Mouse (Mus musculus): Measurements from ENCODE around the gene Nfyb. TPM values are rescaled to one million over a fixed set of nuclear protein-coding genes. Genes with fewer than 3 reads are reported as not detected.
A peak's percentile ranks its signal among the peaks of the same experiment; 100 is the strongest.

Gene Nfyb
- total and polyA plus RNA-seq, 3 experiments: 26.1 to 87.4 (median 70.4) TPM

DNA sequence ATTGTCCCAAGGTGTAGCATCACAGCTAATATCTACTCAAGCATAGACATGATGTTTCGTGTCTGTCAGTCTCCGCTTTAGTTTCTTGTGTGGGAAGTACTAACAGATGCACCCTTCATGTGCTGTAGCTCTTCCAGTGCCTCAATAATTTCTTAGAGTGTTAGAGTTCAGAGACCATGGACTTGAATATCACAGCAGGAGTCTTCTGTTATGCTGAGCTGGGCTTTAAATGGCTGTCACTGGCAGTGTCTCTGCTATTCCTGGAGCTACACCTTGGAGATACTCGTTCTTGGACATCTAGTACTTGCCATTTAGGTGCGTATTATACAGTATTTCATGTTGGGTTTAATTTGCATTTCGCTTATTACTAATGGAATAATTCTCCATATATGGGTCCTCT, 18.6 kb downstream of the Nfyb start:
- no peak for TF ChIP-seq TAL1 (conservative IDR thresholded peaks at IDR 0.05; ENCODE audit: low read depth, low read length)
- no peak for TF ChIP-seq GATA2 (IDR thresholded peaks at IDR 0.05; ENCODE audit: borderline replicate concordance, low read depth, low read length)
- TF ChIP-seq POLR2AphosphoS5 (IDR thresholded peaks at IDR 0.05; ENCODE audit: insufficient replicate concordance, low read depth, low read length): no peak
- TF ChIP-seq GATA1 (IDR thresholded peaks at IDR 0.05; ENCODE audit: borderline replicate concordance, low read length): no peak
- no peak for TF ChIP-seq CTCF (IDR thresholded peaks at IDR 0.05; ENCODE audit: low read depth, low read length)
- H3K27me3 ChIP-seq (ENCODE audit: insufficient read depth, low read length): no peaks in the 10 kb centered on the region
- no peak for ATAC-seq (ENCODE audit: extremely low read depth, insufficient number of reproducible peaks, low FRiP score, poor library complexity, severe bottlenecking)
- H3K9me3 ChIP-seq (replicated peaks): no peaks in the 10 kb centered on the region
- H3K36me3 ChIP-seq (replicated peaks): peaks cover 90% of the 10 kb centered on the region
- no peak for DNase-seq (ENCODE audit: low spot score)
- H3K4me3 ChIP-seq (ENCODE audit: low read depth, low read length): no peak overlapping the region
- H3K4me1 ChIP-seq (ENCODE audit: insufficient read depth, low read depth, low read length): peaks cover 19% of the 10 kb centered on the region

DNA sequence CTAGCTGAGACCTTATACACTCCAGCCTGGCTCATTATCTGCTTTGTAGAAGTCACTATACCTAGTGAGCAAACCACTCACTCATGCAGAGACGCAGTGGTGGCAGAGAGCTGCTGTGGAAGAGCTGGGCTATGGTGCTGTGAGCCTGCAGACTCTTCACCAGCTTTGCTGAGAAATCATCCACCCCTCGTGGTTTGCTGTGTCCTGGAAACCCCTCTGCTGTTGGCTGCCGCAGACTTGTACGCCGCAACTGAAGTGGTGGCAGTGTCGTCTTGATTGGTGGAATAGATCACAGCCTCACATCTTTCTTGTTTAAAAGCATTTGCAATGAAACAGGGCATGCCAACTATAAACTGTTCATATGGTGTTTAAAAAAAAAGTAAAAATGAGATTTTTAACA, 19.6 kb downstream of the Nfyb start:
- peaks cover 19% of the 10 kb centered on the region for H3K4me1 ChIP-seq (ENCODE audit: insufficient read depth, low read depth, low read length)
- no peaks in the 10 kb centered on the region for H3K9me3 ChIP-seq (replicated peaks)
- H3K36me3 ChIP-seq (replicated peaks): peaks cover 93% of the 10 kb centered on the region
- DNase-seq (ENCODE audit: low spot score) (no peak), ATAC-seq (ENCODE audit: extremely low read depth, insufficient number of reproducible peaks, low FRiP score, poor library complexity, severe bottlenecking) (no peak)
- TF ChIP-seq TAL1 (conservative IDR thresholded peaks at IDR 0.05; ENCODE audit: low read depth, low read length) (no peak), GATA1 (IDR thresholded peaks at IDR 0.05; ENCODE audit: borderline replicate concordance, low read length) (no peak), CTCF (IDR thresholded peaks at IDR 0.05; ENCODE audit: low read depth, low read length) (no peak), POLR2AphosphoS5 (IDR thresholded peaks at IDR 0.05; ENCODE audit: insufficient replicate concordance, low read depth, low read length) (no peak), GATA2 (IDR thresholded peaks at IDR 0.05; ENCODE audit: borderline replicate concordance, low read depth, low read length) (no peak)
- H3K4me3 ChIP-seq (ENCODE audit: low read depth, low read length): no peak overlapping the region
- no peaks in the 10 kb centered on the region for H3K27me3 ChIP-seq (ENCODE audit: insufficient read depth, low read length)

- no peak for ATAC-seq (ENCODE audit: extremely low read depth, insufficient number of reproducible peaks, low FRiP score, poor library complexity, severe bottlenecking)
- H3K9me3 ChIP-seq (replicated peaks): no peaks in the 10 kb centered on the region
- H3K4me1 ChIP-seq (ENCODE audit: insufficient read depth, low read depth, low read length): peaks cover 15% of the 10 kb centered on the region
- H3K4me3 ChIP-seq (ENCODE audit: low read depth, low read length): no peak overlapping the region
- no peaks in the 10 kb centered on the region for H3K27me3 ChIP-seq (ENCODE audit: insufficient read depth, low read length)
- H3K36me3 ChIP-seq (replicated peaks): peaks cover 93% of the 10 kb centered on the region
- no peak for DNase-seq (ENCODE audit: low spot score)
- TF ChIP-seq GATA1 (IDR thresholded peaks at IDR 0.05; ENCODE audit: borderline replicate concordance, low read length) (no peak), TAL1 (conservative IDR thresholded peaks at IDR 0.05; ENCODE audit: low read depth, low read length) (no peak), GATA2 (IDR thresholded peaks at IDR 0.05; ENCODE audit: borderline replicate concordance, low read depth, low read length) (no peak), CTCF (IDR thresholded peaks at IDR 0.05; ENCODE audit: low read depth, low read length) (no peak), POLR2AphosphoS5 (IDR thresholded peaks at IDR 0.05; ENCODE audit: insufficient replicate concordance, low read depth, low read length) (no peak)
These were observed 21.4 kb downstream of the Nfyb start for GRCm38 (mm10) chr10:82742578-82742977.

- no peak for TF ChIP-seq POLR2AphosphoS5 (IDR thresholded peaks at IDR 0.05; ENCODE audit: insufficient replicate concordance, low read depth, low read length)
- peaks cover 91% of the 10 kb centered on the region for H3K36me3 ChIP-seq (replicated peaks)
These were observed 22.1 kb downstream of the Nfyb start for GRCm38 (mm10) chr10:82741876-82742275.

DNA sequence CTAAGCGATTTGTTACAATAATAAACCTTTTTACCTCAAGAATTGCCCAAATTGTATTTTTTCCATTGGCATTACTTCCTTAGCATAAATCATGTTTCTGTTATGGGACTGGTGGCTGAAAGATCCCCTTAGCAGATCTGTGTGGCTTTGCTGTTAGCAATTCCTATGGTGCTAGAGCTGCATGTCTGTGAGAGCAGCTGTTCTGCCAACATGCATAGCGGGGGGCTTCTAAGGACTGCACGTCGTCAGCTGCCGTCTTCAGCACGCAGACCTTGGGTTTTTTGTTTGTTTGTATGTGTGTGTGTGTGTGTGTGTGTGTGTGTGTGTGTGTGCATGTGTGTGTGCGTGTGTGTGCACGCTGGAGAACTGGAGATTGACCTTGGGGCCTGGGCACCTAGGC, 22.6 kb downstream of the Nfyb start:
- H3K9me3 ChIP-seq (replicated peaks): no peaks in the 10 kb centered on the region
- no peak for TF ChIP-seq POLR2AphosphoS5 (IDR thresholded peaks at IDR 0.05; ENCODE audit: insufficient replicate concordance, low read depth, low read length)
- no peak for TF ChIP-seq CTCF (IDR thresholded peaks at IDR 0.05; ENCODE audit: low read depth, low read length)
- no peak for TF ChIP-seq TAL1 (conservative IDR thresholded peaks at IDR 0.05; ENCODE audit: low read depth, low read length)
- no peak for TF ChIP-seq GATA1 (IDR thresholded peaks at IDR 0.05; ENCODE audit: borderline replicate concordance, low read length)
- no peak for TF ChIP-seq GATA2 (IDR thresholded peaks at IDR 0.05; ENCODE audit: borderline replicate concordance, low read depth, low read length)
- H3K36me3 ChIP-seq (replicated peaks): peaks cover 86% of the 10 kb centered on the region
- no peaks in the 10 kb centered on the region for H3K27me3 ChIP-seq (ENCODE audit: insufficient read depth, low read length)
- DNase-seq (ENCODE audit: low spot score): no peak
- no peak for ATAC-seq (ENCODE audit: extremely low read depth, insufficient number of reproducible peaks, low FRiP score, poor library complexity, severe bottlenecking)
- no peak overlapping the region for H3K4me3 ChIP-seq (ENCODE audit: low read depth, low read length)
- H3K4me1 ChIP-seq (ENCODE audit: insufficient read depth, low read depth, low read length): peaks cover 7% of the 10 kb centered on the region

More at GRCm38 (mm10) chr10:82741876-82742275, 22.1 kb downstream of the Nfyb start:
- Histone ChIP-seq H3K27me3 (ENCODE audit: insufficient read depth, low read length) (no peaks in the 10 kb centered on the region), H3K4me3 (ENCODE audit: low read depth, low read length) (no peak overlapping the region), H3K4me1 (ENCODE audit: insufficient read depth, low read depth, low read length) (peaks cover 8% of the 10 kb centered on the region), H3K9me3 (replicated peaks) (no peaks in the 10 kb centered on the region)
- DNase-seq (ENCODE audit: low spot score): no peak
- no peak for ATAC-seq (ENCODE audit: extremely low read depth, insufficient number of reproducible peaks, low FRiP score, poor library complexity, severe bottlenecking)

DNA sequence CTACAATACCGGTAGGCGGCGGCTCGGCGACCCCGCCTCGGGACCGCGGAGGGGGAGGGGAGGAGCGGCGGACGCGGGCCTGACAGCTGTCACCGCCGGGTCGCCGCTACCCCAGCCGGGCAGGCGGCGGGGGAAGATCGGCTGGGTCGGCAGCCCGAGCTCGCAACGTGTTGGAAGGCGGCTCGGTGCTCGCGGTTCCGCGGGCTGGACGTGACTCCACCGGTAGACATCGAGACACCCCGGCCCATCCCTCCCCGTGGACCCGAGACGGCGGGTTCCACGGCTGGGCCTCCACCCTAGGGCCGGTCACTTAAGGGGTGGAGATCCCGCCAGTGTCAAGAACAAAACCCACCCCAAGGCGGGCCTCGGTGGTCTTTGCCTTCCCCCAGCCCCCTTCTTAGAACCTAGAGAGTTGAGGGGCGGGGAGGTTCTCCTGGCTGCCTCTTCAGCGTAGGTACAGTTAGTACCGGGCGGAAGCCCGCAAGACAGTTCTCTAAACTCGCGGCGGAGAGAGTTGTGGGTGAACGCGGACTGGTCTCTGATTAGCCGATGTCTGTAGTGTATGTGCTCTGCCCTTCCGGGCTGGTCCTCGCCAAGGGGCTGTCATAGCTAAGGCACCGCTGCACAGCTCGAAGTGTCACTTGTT, 64.5 kb downstream of the Nfyb start:
- TF ChIP-seq CTCF (IDR thresholded peaks at IDR 0.05; ENCODE audit: low read depth, low read length) (no peak), GATA2 (IDR thresholded peaks at IDR 0.05; ENCODE audit: borderline replicate concordance, low read depth, low read length) (no peak), POLR2AphosphoS5 (IDR thresholded peaks at IDR 0.05; ENCODE audit: insufficient replicate concordance, low read depth, low read length) (no peak), GATA1 (IDR thresholded peaks at IDR 0.05; ENCODE audit: borderline replicate concordance, low read length) (no peak), TAL1 (conservative IDR thresholded peaks at IDR 0.05; ENCODE audit: low read depth, low read length) (no peak)
- Histone ChIP-seq H3K9me3 (replicated peaks) (no peaks in the 10 kb centered on the region), H3K27me3 (ENCODE audit: insufficient read depth, low read length) (no peaks in the 10 kb centered on the region), H3K36me3 (replicated peaks) (peaks cover 26% of the 10 kb centered on the region), H3K4me1 (ENCODE audit: insufficient read depth, low read depth, low read length) (peaks cover 52% of the 10 kb centered on the region), H3K4me3 (ENCODE audit: low read depth, low read length) (peak overlapping the region; percentile 99)
- ATAC-seq (ENCODE audit: extremely low read depth, insufficient number of reproducible peaks, low FRiP score, poor library complexity, severe bottlenecking): peak; percentile 36
- DNase-seq (ENCODE audit: low spot score): peak; percentile 57

All from G1E (cell line).